Mouse (Mus musculus) cerebellum, adult 2 months (tissue): ENCODE data around the gene Naa50. TPM values are rescaled to one million over a fixed set of nuclear protein-coding genes. Genes with fewer than 3 reads are reported as not detected.

Experiments used
- DNase-seq, 2 experiments: peaks; one replicate each; pipeline ENCODE4 v3.0.0; 2021
- H3K27ac ChIP-seq: fragments of 200-500 bp; 2 replicates; pipeline ENCODE4 v1.5.1; 2012; ENCODE audit warnings: low read length, control low read depth, inconsistent platforms; ENCODE audit not compliant: insufficient read depth
- H3K27me3 ChIP-seq: fragments of 200-500 bp; 2 replicates; pipeline ENCODE4 v1.6.1; 2012; ENCODE audit warnings: inconsistent platforms, mild to moderate bottlenecking, low read length, moderate library complexity; ENCODE audit not compliant: control insufficient read depth, insufficient read depth
- H3K4me1 ChIP-seq: fragments of 200-500 bp; 2 replicates; pipeline ENCODE4 v1.6.1; 2011; ENCODE audit warnings: low read length; ENCODE audit not compliant: control insufficient read depth, insufficient read depth
- H3K4me3 ChIP-seq: fragments of 200-500 bp; replicated peaks from 2 replicates; pipeline ENCODE3; 2011; ENCODE audit warnings: mild to moderate bottlenecking, low read depth, low read length, control low read depth; ENCODE audit not compliant: insufficient read depth
- CTCF ChIP-seq: fragments of 200-500 bp; IDR thresholded peaks from 2 replicates; pipeline ENCODE4 v1.5.1; 2011; ENCODE audit warnings: low read depth, mild to moderate bottlenecking, control low read depth, low read length, moderate library complexity, borderline replicate concordance; ENCODE audit not compliant: insufficient read depth
- POLR2A ChIP-seq: fragments of 200-500 bp; IDR thresholded peaks from 2 replicates; pipeline ENCODE4 v1.6.1; 2011; ENCODE audit warnings: low read length, control low read depth, borderline replicate concordance; ENCODE audit not compliant: insufficient read depth
- WGBS: fragments of 180-500 bp; shearing (Covaris S2); methylation state at CpG from one replicate; pipeline ENCODE4 v1.1.7; 2018; 5-methylcytosine and 5-hydroxymethylcytosine counted together
- polyA plus RNA-seq: library from polyadenylated mRNA; depleted of rRNA; stranded (reverse); fragments of >200 nt; gene quantifications from 2 replicates; pipeline ENCODE4 v1.2.3, GENCODE M21; 2012

The Naa50 gene
- polyA plus RNA-seq, 1 experiment, result 30.0 TPM

GRCm38 (mm10) chr16:44119753-44120501, 19.7 kb upstream of the Naa50 start:
- TF ChIP-seq POLR2A, result no peak
- TF ChIP-seq CTCF, result no peak
- 46% methylated on average over 7 of the region's 7 CpGs for WGBS

GRCm38 (mm10) chr16:44122122-44122521, 17.5 kb upstream of the Naa50 start:
- TF ChIP-seq CTCF (no peak), POLR2A (no peak)

More at GRCm38 (mm10) chr16:44119753-44120501, 19.7 kb upstream of the Naa50 start:
- H3K27me3 ChIP-seq, result no peaks in the 10 kb centered on the region
- DNase-seq, result peak in 1 of 2 experiments; percentile 36
- H3K4me3 ChIP-seq, result no peak overlapping the region
- H3K27ac ChIP-seq, result peak overlapping the region; percentile 56
- H3K4me1 ChIP-seq, result peaks cover 30% of the 10 kb centered on the region; the same call in 1 of the 2 replicates

GRCm38 (mm10) chr16:44122574-44122973, 17.1 kb upstream of the Naa50 start:
- Histone ChIP-seq H3K4me1 (peaks cover 30% of the 10 kb centered on the region; the same call in 1 of the 2 replicates), H3K27me3 (no peaks in the 10 kb centered on the region), H3K4me3 (no peak overlapping the region), H3K27ac (peak overlapping the region; percentile 89)
- DNase-seq, result peak; percentile 51 to 77
- WGBS, result 23% methylated on average over 6 of the region's 6 CpGs
- no peak for TF ChIP-seq POLR2A
- no peak for TF ChIP-seq CTCF

More at GRCm38 (mm10) chr16:44122122-44122521, 17.5 kb upstream of the Naa50 start:
- DNase-seq, result peak in 1 of 2 experiments; percentile 45
- 67% methylated on average over 6 of the region's 6 CpGs for WGBS
- Histone ChIP-seq H3K4me3 (no peak overlapping the region), H3K27ac (peak overlapping the region; percentile 89), H3K4me1 (peaks cover 30% of the 10 kb centered on the region; the same call in 1 of the 2 replicates), H3K27me3 (no peaks in the 10 kb centered on the region)

- Histone ChIP-seq H3K4me1 (peaks cover 30% of the 10 kb centered on the region; the same call in 1 of the 2 replicates), H3K27ac (peak overlapping the region; percentile 89), H3K4me3 (no peak overlapping the region), H3K27me3 (no peaks in the 10 kb centered on the region)
- TF ChIP-seq POLR2A, result no peak
- TF ChIP-seq CTCF, result no peak
- DNase-seq, result peak; percentile 52 to 86
- WGBS, result 15% methylated on average over 7 of the region's 7 CpGs
These were observed 16.5 kb upstream of the Naa50 start for GRCm38 (mm10) chr16:44122982-44123725.

GRCm38 (mm10) chr16:44123786-44124185, 15.8 kb upstream of the Naa50 start:
- Histone ChIP-seq H3K27ac (peak overlapping the region; percentile 78), H3K4me3 (no peak overlapping the region), H3K4me1 (peaks cover 30% of the 10 kb centered on the region; the same call in 1 of the 2 replicates), H3K27me3 (no peaks in the 10 kb centered on the region)
- 9% methylated on average over 2 of the region's 2 CpGs for WGBS
- peak; percentile 69 to 85 for DNase-seq
- TF ChIP-seq POLR2A, result no peak

GRCm38 (mm10) chr16:44124713-44125112, 14.9 kb upstream of the Naa50 start:
- Histone ChIP-seq H3K4me3 (no peak overlapping the region), H3K27ac (peak overlapping the region; percentile 68; the same call in 1 of the 2 replicates), H3K4me1 (peaks cover 28% of the 10 kb centered on the region; the same call in 1 of the 2 replicates), H3K27me3 (no peaks in the 10 kb centered on the region)
- DNase-seq, result no peak
- TF ChIP-seq CTCF, result no peak
- no peak for TF ChIP-seq POLR2A
- 62% methylated on average over 1 of the region's 1 CpGs for whole genome bisulfite sequencing

- no peak for TF ChIP-seq CTCF
- TF ChIP-seq POLR2A, result no peak
- Histone ChIP-seq H3K27me3 (no peaks in the 10 kb centered on the region), H3K4me3 (no peak overlapping the region), H3K4me1 (peaks cover 22% of the 10 kb centered on the region; the same call in 1 of the 2 replicates), H3K27ac (no peak overlapping the region; the same call in 1 of the 2 replicates)
- DNase-seq, result no peak
- 94% methylated on average over 2 of the region's 2 CpGs for WGBS
These were observed 14.2 kb upstream of the Naa50 start for GRCm38 (mm10) chr16:44125436-44125835.

- Histone ChIP-seq H3K27me3 (no peaks in the 10 kb centered on the region), H3K4me3 (no peak overlapping the region), H3K4me1 (peaks cover 20% of the 10 kb centered on the region; the same call in 1 of the 2 replicates), H3K27ac (no peak overlapping the region)
- 49% methylated on average over 4 of the region's 4 CpGs for WGBS
- peak in 1 of 2 experiments; percentile 36 for DNase-seq
- TF ChIP-seq CTCF (no peak), POLR2A (no peak)
These were observed 13.2 kb upstream of the Naa50 start for GRCm38 (mm10) chr16:44126437-44126836.
